Mouse (Mus musculus): ENCODE measurements at regions not wholly inside any gene's neighbourhood (a gene's known extent, or its start where the extent isn't known, plus 50 kb on each side); places are given as distances from the start of the nearest gene placed in this dataset.
A peak's percentile ranks its signal among the peaks of the same experiment; 100 is the strongest.
"Not testable (repeated sequence)": the region's sequence is repeated elsewhere in the genome, so short reads cannot be mapped to it uniquely, and the experiment has no call there.

DNA sequence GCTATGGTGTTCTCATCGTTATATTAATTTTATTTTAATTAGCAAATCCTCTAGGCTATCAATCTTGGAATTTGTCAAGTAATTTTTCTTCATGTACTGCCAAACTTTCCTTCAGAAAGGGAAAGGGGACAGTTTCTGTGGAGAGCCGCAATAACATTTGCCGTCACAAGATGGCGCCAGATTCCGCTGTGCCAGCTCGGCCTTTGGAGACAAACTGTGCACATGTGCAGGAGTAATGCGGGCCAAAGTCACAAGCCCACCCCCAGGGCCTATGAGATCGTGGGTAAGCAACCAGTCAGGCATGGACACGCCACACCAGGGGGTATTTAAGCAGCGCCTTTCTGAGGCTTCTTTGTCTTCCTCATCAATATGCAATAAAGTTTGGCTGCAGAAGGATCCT, 1132.8 kb upstream of the Tacstd2 start:
- ATAC-seq (ENCODE audit: poor library complexity, severe bottlenecking): peak; percentile 59

- ATAC-seq (ENCODE audit: poor library complexity, severe bottlenecking): not testable (repeated sequence)
Observed at GRCm38 (mm10) chr6:68632309-68632708, 1096.7 kb upstream of the Tacstd2 start.

GRCm38 (mm10) chr6:68631787-68632186, 1096.2 kb upstream of the Tacstd2 start:
- ATAC-seq (ENCODE audit: poor library complexity, severe bottlenecking): peak; percentile 33

- no peak for ATAC-seq (ENCODE audit: poor library complexity, severe bottlenecking)
Observed at GRCm38 (mm10) chr6:68606033-68606432, 1070.4 kb upstream of the Tacstd2 start.
